Comparison of ENCODE assay signal across 9 mouse cellular contexts in genomic region chr1:140245465-140245864, GRCm38 (mm10). TPM values are rescaled to one million over a fixed set of nuclear protein-coding genes. Genes with fewer than 3 reads are reported as not detected.
DNase-seq lines count a peak whose midpoint lies in the region; ATAC-seq lines count a peak whose summit lies in the region.
"Had no signal": no experiment of that assay in that cellular context is flagged by ENCODE, and none has a peak within 500 bp of the region (broad histone marks: within the 10 kb centered on the region; RNA-seq: fewer than 3 reads in every experiment).

No protein-coding gene starts in this region.

- H3K9me3 ChIP-seq in hindbrain, embryonic 13.5 days = no peaks in the 10 kb centered on the region

- peak overlapping the region; percentile 63 for H3K4me3 ChIP-seq in hindbrain, embryonic 13.5 days

- H3K27ac ChIP-seq in hindbrain, embryonic 13.5 days = no peak overlapping the region

- 0% methylated on average over 17 of the region's 17 CpGs for WGBS in hindbrain, embryonic 13.5 days

- peak; percentile 100 for ATAC-seq in hindbrain, embryonic 13.5 days (ENCODE audit: low FRiP score)
- no peak; the same call in 1 of the 2 replicates for ATAC-seq in megakaryocyte progenitor cell, adult 5-6 weeks (replicated peaks; ENCODE audit: poor library complexity)
- ATAC-seq: Patski had no signal

- peaks cover 6% of the 10 kb centered on the region; the same call in 1 of the 2 replicates for H3K4me1 ChIP-seq in hindbrain, embryonic 13.5 days (replicated peaks)

- H3K36me3 ChIP-seq in hindbrain, embryonic 13.5 days = no peaks in the 10 kb centered on the region

- no peaks in the 10 kb centered on the region for H3K27me3 ChIP-seq in hindbrain, embryonic 13.5 days

- H3K9ac ChIP-seq in hindbrain, embryonic 13.5 days = peak overlapping the region; percentile 70

- peak; percentile 2 for DNase-seq in 3134 (ENCODE audit: extremely low read depth, insufficient read length, low spot score)
- peak; percentile 45 for DNase-seq in brain, embryonic 18.5 days (ENCODE audit: low read depth, low spot score)
- DNase-seq in gastrocnemius, adult 18-20 months (ENCODE audit: low spot score) = peak; percentile 35
- peak; percentile 50 to 62 for DNase-seq in layer of hippocampus, postnatal 36 days
- DNase-seq in lung, postnatal 14 days = peak; percentile 2
- DNase-seq in right cerebral cortex, postnatal 14 days = peak; percentile 74

- peak overlapping the region; percentile 80 for H3K4me2 ChIP-seq in hindbrain, embryonic 13.5 days

RNA-seq across cellular contexts. Expression of gene Kcnt2, which starts 0.5 kb away (rescaled TPM):
- total RNA-seq in gastrocnemius, adult 18-20 months (2021) = under 1 TPM; 0.30 to 0.62 TPM
- 2.0 and 2.1 TPM in 2 replicates for polyA plus RNA-seq in hindbrain, embryonic 13.5 days (2015; fragmentation: Nextera tagmentation; extraction: Ambion mirVana)
- total RNA-seq in layer of hippocampus, postnatal 36 days (2021) = 10 to 100 TPM; 37.6 to 39.9 TPM
- 0.07 TPM in 1 of 2 replicates, not detected in the other for total RNA-seq in megakaryocyte progenitor cell, adult 5-6 weeks (2015)
- not detected in 2 replicates for total RNA-seq in megakaryocyte progenitor cell, adult 5-6 weeks (2017)
- polyA plus RNA-seq: Patski had no signal

Comparison
In these comparisons a context has a peak if more than half of its experiments do, and no peak if none do; other contexts are left out.
1. DNase-seq: peak in every context shown above with its lines; median percentile 74 in right cerebral cortex, postnatal 14 days; 56 in layer of hippocampus, postnatal 36 days; 45 in brain, embryonic 18.5 days; 35 in gastrocnemius, adult 18-20 months; 2 in 3134; 2 in lung, postnatal 14 days.
2. RNA of gene Kcnt2, which starts 0.5 kb away (total RNA-seq): 37.6 to 39.9 TPM in layer of hippocampus, postnatal 36 days; 0.30 to 0.62 TPM in gastrocnemius, adult 18-20 months and 0.07 TPM in megakaryocyte progenitor cell, adult 5-6 weeks; every median in the first group is over 10 times any median in the second.